Mouse (Mus musculus) CD8-positive naive resting alpha-beta T cell, adult 57 days (primary cell): Measurements from ENCODE around the gene Naif1. TPM values are rescaled to one million over a fixed set of nuclear protein-coding genes. Genes with fewer than 3 reads are reported as not detected.

ENCODE experiments used
- total RNA-seq: library from RNA; stranded (reverse); gene quantifications from one replicate; pipeline ENCODE4 v1.2.4, GENCODE M21; 2023

Naif1 gene
- 4.7 TPM for total RNA-seq

DNA sequence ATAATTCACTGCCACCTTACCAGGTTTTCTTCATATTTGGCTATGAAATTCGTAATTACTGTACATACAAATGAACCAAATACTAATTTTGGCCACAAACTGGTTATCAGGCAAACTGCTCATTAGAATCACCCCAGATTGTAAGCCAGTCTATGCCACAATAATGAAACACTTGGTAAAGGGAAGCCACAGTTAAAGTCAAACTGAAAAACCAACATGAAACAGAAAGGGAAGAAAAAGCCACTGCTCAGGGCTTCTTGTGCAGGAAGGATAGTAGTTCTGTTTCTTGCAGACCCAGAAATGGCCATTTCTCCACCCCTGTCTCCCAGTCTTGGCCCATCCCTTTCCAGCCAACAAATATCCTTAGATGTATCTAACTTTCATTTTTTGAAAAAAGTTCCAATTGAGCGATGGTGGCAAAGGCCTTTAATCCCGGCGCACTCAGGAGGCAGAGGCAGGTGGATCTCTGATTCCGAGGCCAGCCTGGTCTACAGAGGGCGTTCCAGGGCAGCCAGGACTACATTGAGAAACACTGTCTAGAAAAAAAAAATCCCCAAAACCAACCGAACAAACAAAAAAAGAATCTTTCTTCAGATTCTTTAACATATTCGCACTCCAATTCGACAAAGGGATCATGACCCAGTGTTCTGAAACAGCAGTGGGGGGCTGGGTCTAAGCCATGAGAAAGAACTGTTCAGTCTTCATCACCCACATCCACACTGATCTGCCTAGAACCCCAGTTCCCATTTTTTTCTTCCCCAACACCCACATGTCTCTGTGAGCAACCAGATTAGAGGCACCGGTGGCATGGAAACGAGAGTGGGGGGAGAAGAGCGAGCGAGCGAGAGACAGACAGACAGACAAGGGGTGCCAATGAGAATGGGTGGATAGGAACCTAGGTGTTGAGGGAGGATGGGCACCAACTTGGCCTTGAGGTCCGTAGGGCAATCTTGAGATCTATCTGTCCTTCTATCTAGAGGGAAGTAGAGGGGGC is at the start of gene Naif1:
TSS of gene Naif1 (plus strand) at position 697 of the 994 bp plus-strand sequence.

DNA sequence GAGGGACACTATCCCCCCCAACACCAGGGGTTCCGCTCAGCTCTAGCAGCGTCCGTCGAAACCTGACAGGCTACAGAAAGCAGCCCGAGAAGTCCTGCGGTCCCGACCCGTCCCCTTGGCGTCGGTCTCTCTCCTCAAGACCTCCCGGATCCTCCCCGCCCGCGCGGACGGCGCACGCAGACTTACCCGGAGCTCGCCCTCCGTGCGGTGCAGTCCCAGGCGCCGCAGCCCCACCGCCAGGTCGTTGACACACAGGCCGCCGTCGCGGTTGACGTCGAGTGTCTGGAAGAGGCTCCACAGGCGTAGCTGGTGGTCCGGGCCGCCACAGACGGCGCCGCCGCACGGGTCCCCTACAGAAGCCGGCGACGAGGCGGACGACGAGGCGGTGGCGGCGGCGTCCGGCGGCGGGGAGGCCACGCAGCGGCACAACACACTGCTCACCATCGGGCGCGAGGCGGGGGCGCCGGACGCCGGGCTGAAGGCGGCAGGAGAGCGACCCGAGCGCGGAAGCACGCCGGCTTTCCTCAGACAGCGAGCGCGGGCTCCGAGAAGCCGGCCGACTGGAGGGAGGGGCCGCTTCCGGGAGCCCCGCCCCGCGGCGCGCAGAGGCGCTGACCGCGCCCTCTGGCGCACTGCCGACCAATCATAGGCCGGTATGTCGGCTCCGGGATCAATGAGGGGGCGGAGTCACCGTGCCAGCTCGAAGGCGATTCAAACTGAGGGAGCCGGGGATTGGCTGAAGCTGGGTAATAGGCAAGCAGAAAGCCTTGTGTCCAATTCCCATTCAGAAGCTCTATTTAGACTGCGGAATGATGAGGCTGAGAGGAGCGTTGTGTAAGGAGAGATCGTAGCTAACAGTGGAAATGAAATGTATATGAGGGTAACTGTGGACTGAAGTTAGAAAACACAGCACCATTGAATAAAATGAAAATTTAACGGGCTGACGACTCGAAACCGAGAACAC is 906 bp downstream of the Naif1 start, which contains the start of gene Slc25a25:
TSS of gene Slc25a25 (minus strand) at position 565 of the 964 bp plus-strand sequence.

Other genes with a start within 250 kb of the Naif1 start
- 12.8 TPM for gene Pomt1, start 213.9 kb upstream of the Naif1 start, total RNA-seq
- gene Uck1, start 190.3 kb upstream of the Naif1 start, total RNA-seq, result 103 TPM
- gene Golga2, start 163.1 kb upstream of the Naif1 start, total RNA-seq, result 49.5 TPM
- gene Swi5, start 162.4 kb upstream of the Naif1 start, total RNA-seq, result 72.3 TPM
- gene Ciz1, start 98.1 kb upstream of the Naif1 start, total RNA-seq, result 137 TPM
- gene Dnm1, start 97.1 kb upstream of the Naif1 start, total RNA-seq, result not detected
- gene 1110008P14Rik, start 68.5 kb upstream of the Naif1 start, total RNA-seq, result 23.0 TPM
- 2.4 TPM for gene Lcn2, start 62.2 kb upstream of the Naif1 start, total RNA-seq
- gene Ptges2, start 54.6 kb upstream of the Naif1 start, total RNA-seq, result 8.5 TPM
- gene Slc25a25, start 988 bp downstream of the Naif1 start, total RNA-seq, result 65.7 TPM
- gene Fam102a, start 84.9 kb downstream of the Naif1 start, total RNA-seq, result 137 TPM
- 63.7 TPM for gene Dpm2, start 120.4 kb downstream of the Naif1 start, total RNA-seq
- gene Pip5kl1, start 124.3 kb downstream of the Naif1 start, total RNA-seq, result 0.89 TPM
- not detected for gene 9430097D07Rik, start 125.2 kb downstream of the Naif1 start, total RNA-seq
- 21.0 TPM for gene St6galnac4, start 136.6 kb downstream of the Naif1 start, total RNA-seq
- 2.3 TPM for gene St6galnac6, start 149.3 kb downstream of the Naif1 start, total RNA-seq
- not detected for gene Ak1, start 171.3 kb downstream of the Naif1 start, total RNA-seq
- 19.8 TPM for gene Eng, start 196.1 kb downstream of the Naif1 start, total RNA-seq